Mouse (Mus musculus) stomach, postnatal 0 days (tissue): ENCODE results near the gene Enoph1.

Source experiments
- CTCF ChIP-seq: IDR thresholded peaks from 2 replicates; pipeline ENCODE4 v1.5.1; 2016; ENCODE audit warnings: antibody characterized with exemption, low read depth, mild to moderate bottlenecking, moderate library complexity
- EP300 ChIP-seq: optimal IDR thresholded peaks from 2 replicates; pipeline ENCODE3; 2016; ENCODE audit warnings: antibody characterized with exemption

- no peak for TF ChIP-seq CTCF
- no peak for TF ChIP-seq EP300
Observed at GRCm38 (mm10) chr5:100032646-100033045, 7.1 kb upstream of the Enoph1 start.
